Mouse (Mus musculus): ENCODE results near the gene Robo3. TPM values are rescaled to one million over a fixed set of nuclear protein-coding genes. Genes with fewer than 3 reads are reported as not detected.

The Robo3 gene
- total RNA-seq, 2 experiments from 2014 or later, result 1.3 to 4.1 TPM

DNA sequence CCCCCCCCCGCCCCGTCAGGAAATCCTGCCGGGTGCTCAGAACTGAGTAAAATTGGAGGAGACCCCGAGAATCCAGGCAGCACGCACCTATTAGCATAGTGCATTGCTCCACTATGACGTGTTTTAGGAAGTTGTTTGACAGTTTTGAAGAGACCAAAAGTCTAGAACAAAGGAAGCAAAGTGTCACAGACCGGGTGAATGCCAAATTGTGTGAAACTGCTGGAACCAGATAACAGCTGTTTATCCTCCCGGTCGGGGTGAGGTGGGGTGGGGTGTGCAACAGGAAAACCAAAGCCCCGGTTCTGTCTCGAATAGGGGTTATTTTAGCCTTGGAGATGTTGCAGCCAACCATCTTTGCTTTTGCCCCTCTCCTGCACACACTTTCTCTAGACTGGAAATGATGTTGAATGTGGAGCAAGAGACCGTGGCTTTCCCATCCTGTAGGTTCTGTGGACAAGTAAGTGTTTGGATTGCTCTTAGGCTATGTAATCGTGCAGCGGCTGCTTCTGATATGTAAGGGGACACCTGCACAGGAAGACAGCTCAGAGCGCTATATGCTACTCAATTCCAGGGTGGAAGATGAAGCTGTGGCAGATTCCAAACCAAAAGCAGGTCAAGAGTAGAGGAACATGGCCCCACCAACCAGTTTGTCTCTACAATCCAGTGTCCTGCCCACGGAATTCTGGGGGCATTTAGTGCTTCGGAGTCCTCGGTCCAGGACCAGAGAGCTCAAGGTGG is 946 bp upstream of the Robo3 start:
- ATAC-seq (replicated peaks; ENCODE audit: low FRiP score, low TSS enrichment, poor library complexity, severe bottlenecking), result no peak; the same call in 1 of the 2 replicates

DNA sequence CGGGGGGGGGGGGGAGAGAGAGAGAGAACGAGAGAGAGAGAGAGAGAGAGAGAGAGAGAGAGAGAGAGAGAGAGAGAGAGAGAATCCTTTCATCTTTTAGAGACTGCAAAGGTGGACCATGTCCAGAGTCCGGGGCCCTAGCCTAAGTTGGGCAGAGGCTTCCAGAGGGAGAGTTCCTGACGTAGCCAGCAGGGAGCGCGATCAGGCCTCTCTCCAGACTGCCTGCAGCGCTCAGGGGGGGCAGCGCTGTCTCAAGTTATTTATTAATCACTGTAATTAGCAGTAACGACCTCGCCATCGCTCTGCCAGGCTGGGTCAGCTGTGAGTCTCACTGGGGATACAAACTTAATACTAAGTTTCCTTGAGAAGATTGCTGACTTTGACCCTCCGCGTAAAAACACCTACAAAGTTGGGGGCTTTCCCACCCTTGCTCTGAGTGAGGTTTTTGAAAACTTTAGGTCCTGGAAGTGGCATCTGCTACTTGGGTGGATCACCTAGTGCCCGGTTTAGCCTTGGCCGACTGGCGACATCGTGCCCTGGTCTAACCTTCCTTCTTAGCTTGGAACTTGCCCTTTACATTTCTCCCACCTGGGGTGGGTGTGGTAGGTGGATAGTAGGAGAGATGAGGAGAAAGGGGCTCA is 900 bp downstream of the Robo3 start:
- ATAC-seq (replicated peaks; ENCODE audit: low FRiP score, low TSS enrichment, poor library complexity, severe bottlenecking), result peak; percentile 65

DNA sequence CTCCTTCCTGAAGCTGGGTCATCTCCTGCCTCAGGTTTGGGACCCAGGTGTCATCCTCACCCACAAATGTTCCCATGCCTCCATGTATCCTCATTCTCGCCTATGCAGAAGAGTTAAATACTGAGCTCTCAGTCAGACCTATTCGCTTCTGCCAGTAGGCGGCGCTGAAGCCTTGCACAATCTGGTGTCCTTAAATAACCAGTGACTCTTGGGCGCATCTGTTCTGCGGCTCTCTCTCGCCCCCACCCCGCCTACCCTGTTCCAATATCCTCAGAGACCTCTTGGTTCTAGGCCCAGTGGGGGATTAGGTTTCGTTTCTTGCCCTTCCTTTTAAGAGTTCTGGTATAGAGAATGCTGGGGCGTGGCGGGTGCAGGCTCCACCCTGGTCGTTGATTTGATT is 2.5 kb downstream of the Robo3 start:
- peak; percentile 84 for ATAC-seq (replicated peaks; ENCODE audit: low FRiP score, low TSS enrichment, poor library complexity, severe bottlenecking)

- ATAC-seq (replicated peaks; ENCODE audit: low FRiP score, low TSS enrichment, poor library complexity, severe bottlenecking), result no peak
Measured at GRCm38 (mm10) chr9:37429326-37429725, 3.7 kb downstream of the Robo3 start.

DNA sequence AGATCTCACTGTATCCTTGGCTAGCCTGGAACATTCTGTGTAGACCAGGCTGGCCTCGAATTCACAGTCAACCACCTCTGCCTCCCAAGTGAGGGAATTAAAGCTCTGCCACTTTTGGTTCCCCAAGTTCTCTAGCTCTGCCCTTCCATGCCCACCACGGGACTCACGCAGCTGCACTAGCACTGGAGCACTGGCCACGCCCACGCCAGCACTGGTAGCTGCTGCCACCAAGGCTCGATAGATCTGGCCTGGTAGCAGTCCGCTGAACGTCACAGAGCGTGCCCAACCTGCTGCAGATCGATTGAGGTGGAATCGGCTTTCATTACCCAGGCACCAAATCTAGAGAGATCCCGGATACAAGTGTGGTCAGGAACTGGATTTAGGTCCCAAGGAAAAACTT is 11.8 kb downstream of the Robo3 start:
- peak; percentile 89 for ATAC-seq (replicated peaks; ENCODE audit: low FRiP score, low TSS enrichment, poor library complexity, severe bottlenecking)

- ATAC-seq (replicated peaks; ENCODE audit: low FRiP score, low TSS enrichment, poor library complexity, severe bottlenecking), result peak; percentile 94
Measured at GRCm38 (mm10) chr9:37420676-37421075, 12.4 kb downstream of the Robo3 start.

DNA sequence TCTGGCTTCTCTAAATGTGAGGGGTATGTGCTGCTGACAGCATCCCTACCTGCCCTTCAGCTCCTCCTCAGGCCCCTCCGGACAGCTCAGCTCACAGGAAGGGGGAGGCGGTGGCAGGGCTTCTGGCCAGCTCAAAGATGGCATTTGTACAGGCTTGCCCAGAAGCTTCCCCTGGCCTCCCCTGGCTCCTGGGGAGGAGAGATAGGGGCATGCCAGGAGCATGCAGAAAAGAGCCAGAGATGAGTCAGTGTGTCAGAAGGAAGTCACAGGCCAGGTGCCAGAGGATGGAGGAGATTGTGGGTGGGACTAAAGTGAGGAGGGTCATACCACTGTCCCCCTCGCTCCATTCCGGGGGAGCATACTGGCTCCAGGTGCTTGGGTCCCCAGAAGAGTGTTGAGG is 14.3 kb downstream of the Robo3 start:
- ATAC-seq (replicated peaks; ENCODE audit: low FRiP score, low TSS enrichment, poor library complexity, severe bottlenecking), result no peak

GRCm38 (mm10) chr9:37414666-37415065 is 18.4 kb downstream of the Robo3 start:
- no peak for ATAC-seq (replicated peaks; ENCODE audit: low FRiP score, low TSS enrichment, poor library complexity, severe bottlenecking)

DNA sequence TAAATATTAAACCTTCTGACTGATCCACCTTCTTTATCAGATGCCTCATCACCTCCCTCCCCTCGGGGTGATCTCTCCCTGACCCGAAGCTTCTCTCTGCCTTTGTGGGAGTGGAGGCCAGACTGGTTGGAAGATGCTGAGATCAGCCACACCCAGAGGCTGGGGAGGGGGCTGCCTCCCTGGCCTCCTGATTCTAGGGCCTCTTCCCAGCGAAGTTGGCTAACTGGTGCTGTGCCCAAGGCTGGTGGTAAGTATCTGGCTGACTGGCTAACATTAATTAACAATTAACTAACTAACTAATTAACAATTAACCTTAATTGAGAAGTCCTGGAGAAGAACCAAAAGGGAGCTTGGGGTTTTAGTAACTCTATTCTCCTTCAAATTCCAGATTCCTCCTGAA is 20.1 kb downstream of the Robo3 start:
- ATAC-seq (replicated peaks; ENCODE audit: low FRiP score, low TSS enrichment, poor library complexity, severe bottlenecking), result no peak

DNA sequence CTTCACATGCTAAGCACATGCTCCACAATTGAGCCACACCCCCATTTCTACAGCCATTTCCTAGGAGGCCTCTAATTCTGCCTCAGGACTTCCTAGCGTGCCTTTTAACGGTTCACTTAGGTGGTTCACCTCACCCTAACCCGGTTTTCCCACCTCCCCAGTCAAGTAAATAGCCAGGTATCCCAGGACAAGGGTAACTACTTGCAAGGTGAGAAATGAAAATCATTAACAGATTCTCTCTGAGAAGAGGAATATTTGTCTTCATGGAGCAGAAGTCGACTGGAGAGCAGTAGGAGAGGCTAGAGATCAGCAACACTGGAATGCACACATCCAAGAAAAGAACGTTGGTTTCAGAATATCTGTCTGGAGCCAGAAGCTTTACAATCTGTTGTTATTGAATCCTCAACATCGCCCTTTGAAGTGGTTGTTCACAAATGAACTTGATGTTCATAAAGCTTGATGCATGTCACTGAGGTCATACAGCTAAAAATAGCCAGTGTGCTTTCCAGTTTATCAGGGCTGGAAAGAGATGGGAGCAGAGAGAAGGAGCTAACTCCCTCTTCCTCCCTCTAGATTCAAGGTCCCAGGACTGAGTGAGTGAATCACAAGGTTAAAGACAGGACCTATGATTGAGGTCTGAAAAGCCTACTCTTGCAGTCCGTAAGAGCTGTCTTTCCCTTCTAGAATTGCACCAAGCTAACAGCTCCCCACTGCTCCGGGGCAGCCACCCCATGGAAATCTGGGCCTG is 23.2 kb downstream of the Robo3 start:
- no peak for ATAC-seq (replicated peaks; ENCODE audit: low FRiP score, low TSS enrichment, poor library complexity, severe bottlenecking)

- ATAC-seq (replicated peaks; ENCODE audit: low FRiP score, low TSS enrichment, poor library complexity, severe bottlenecking), result no peak
Measured at GRCm38 (mm10) chr9:37407850-37408502, 25.1 kb downstream of the Robo3 start.

GRCm38 (mm10) chr9:37406372-37406771 is 26.7 kb downstream of the Robo3 start:
- peak; percentile 81 for ATAC-seq (replicated peaks; ENCODE audit: low FRiP score, low TSS enrichment, poor library complexity, severe bottlenecking)

- ATAC-seq (replicated peaks; ENCODE audit: low FRiP score, low TSS enrichment, poor library complexity, severe bottlenecking), result no peak
Measured at GRCm38 (mm10) chr9:37403011-37403410, 30.0 kb downstream of the Robo3 start.

DNA sequence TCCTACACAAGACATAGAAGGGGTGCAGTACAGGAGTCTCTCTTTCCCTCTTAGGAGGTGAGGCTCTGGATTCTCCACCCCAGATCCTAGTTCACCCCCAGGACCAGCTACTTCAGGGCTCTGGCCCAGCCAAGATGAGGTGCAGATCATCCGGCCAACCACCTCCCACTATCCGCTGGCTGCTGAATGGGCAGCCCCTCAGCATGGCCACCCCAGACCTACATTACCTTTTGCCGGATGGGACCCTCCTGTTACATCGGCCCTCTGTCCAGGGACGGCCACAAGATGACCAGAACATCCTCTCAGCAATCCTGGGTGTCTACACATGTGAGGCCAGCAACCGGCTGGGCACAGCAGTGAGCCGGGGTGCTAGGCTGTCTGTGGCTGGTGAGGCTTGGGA is 30.5 kb downstream of the Robo3 start:
- ATAC-seq (replicated peaks; ENCODE audit: low FRiP score, low TSS enrichment, poor library complexity, severe bottlenecking), result no peak

- ATAC-seq (replicated peaks; ENCODE audit: low FRiP score, low TSS enrichment, poor library complexity, severe bottlenecking), result no peak
Measured at GRCm38 (mm10) chr9:37401802-37402201, 31.2 kb downstream of the Robo3 start, which contains the start of gene Robo4. Gene Robo4, plus strand, starts transcription at chr9:37401897.

DNA sequence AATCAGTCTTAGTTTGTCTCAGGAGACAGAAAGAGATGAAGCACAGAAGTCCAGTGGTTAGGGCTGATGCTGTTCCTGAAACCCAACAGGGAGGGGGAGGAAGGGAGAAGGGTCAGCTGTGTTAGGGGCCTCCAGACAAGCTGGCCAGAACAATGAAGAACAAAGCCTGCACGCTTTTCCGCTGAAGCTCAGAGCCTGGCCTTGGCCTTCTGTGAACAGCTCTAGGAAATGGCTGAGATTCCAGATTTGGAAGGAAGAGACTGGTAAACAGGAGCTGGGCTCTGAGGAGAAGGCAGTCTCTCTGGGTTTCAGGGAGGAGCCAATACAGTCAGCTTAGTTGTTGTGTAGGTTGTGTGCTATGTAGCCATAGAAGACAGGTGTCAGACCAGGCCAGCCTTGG is 32.5 kb downstream of the Robo3 start:
- no peak for ATAC-seq (replicated peaks; ENCODE audit: low FRiP score, low TSS enrichment, poor library complexity, severe bottlenecking)

GRCm38 (mm10) chr9:37393482-37394131 is 39.4 kb downstream of the Robo3 start:
- ATAC-seq (replicated peaks; ENCODE audit: low FRiP score, low TSS enrichment, poor library complexity, severe bottlenecking), result no peak

- no peak for ATAC-seq (replicated peaks; ENCODE audit: low FRiP score, low TSS enrichment, poor library complexity, severe bottlenecking)
Measured at GRCm38 (mm10) chr9:37392071-37392470, 41.0 kb downstream of the Robo3 start.

GRCm38 (mm10) chr9:37390891-37391290 is 42.2 kb downstream of the Robo3 start:
- no peak for ATAC-seq (replicated peaks; ENCODE audit: low FRiP score, low TSS enrichment, poor library complexity, severe bottlenecking)

Measured in megakaryocyte-erythroid progenitor cell, adult 5-6 weeks (primary cell).